Mouse (Mus musculus) spleen, adult 2 months (tissue): ENCODE data around the gene Col9a2.

Experiments
- CTCF ChIP-seq: fragments of 200-500 bp; IDR thresholded peaks from 2 replicates; pipeline ENCODE4 v1.5.1; 2011; ENCODE audit warnings: mild to moderate bottlenecking, inconsistent platforms; ENCODE audit not compliant: insufficient read depth, insufficient read length, insufficient replicate concordance; ENCODE audit errors: extremely low read depth
- POLR2A ChIP-seq: fragments of 200-500 bp; IDR thresholded peaks from 2 replicates; pipeline ENCODE4 v1.6.1; 2011; ENCODE audit warnings: low read depth, low read length, inconsistent platforms

DNA sequence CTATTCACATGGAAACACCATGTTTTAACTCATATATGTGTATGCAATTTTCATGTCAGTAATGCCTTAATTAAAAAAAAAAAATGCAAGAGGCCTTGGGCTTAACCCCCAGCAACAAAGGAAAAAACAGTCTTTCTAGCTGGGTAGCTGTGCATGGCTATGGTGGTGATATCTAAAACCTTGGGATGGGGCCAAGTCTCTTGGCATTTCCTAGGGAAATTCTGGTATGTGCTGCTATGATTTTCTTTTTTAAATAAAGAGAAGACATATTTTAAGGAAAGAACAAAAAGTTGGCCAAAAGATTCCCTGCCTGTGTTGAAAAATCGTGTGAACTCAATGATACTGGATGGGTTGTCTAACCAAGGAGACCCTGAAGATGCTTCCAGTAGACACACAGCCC, 43.3 kb upstream of the Col9a2 start:
- TF ChIP-seq CTCF, result no peak
- TF ChIP-seq POLR2A, result no peak
